Mouse (Mus musculus) monocyte, adult 2 months (primary cell): ENCODE results near the gene Dnah8.
"Not testable (repeated sequence)": the region's sequence is repeated elsewhere in the genome, so short reads cannot be mapped to it uniquely, and the experiment has no call there.

Experiments used
- DNase-seq, 2 experiments: peaks; one replicate each; pipeline ENCODE4 v3.0.0; 2022; ENCODE audit warnings: low spot score in 2 of 2, low read depth in 1 of 2

Dnah8 gene

DNA sequence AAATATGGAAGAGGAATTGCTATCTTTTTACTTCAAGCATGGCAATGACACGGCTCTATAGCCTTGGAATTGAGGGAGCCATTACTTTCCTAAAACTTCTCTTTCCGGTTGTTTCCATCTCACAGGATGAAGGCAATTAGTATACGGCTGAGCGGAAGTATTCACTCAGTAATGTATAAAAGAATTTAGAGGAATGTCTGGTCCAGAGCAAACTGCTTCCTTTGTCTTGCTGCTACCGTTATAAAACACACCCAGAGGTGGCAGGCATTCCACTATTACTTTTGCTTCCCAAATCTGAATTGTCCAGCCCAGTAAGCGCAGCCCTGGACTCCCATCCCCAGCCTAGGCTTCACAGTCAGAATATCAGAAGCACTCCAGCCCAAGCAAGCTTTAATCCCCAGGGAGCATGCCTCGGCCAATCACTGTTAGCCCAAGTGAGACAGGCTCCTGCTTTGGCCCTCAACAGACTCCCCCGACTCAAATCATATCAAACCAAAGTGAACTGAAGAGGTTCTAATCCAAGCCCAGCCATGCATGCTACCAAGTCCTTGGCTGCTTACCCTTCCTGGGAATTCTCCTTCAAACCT, 16.2 kb upstream of the Dnah8 start:
- DNase-seq = no peak

DNA sequence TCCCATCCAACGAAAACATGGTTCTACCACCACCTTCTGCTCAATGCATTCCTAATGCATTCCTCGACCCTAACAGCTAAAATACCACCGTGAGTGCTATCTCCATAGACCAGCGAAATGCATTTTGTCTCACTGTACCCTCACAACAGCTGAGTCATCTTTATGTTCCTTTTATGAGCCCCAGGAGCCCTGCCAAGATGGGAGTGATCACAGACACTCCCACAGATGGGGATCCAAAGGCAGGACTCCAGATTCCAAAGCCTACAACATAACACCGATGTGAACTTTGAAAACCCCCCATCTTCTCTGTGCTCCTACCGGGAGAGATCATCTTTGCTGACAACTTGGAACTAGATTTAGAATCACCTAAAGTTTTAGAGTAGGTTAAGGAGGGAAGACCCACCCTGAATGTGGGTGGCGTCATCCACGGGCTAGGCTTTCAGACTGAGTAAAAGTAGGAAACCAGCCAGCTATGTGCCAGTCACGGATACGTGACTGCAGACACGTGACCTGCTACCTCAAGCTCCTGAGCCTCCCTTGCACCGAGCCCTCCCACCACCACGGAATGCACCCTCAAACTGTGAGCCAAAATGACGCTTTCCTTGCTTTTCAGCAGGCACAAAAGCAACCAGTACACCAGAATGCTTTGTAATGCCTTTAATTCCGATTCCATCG, 14.7 kb upstream of the Dnah8 start:
- DNase-seq = no peak

- no peak for DNase-seq
Observed at GRCm38 (mm10) chr17:30609980-30610307, 14.2 kb upstream of the Dnah8 start.

- DNase-seq = no peak
Observed at GRCm38 (mm10) chr17:30610739-30611138, 13.4 kb upstream of the Dnah8 start.

GRCm38 (mm10) chr17:30611221-30612074, 12.7 kb upstream of the Dnah8 start:
- DNase-seq = no peak

DNA sequence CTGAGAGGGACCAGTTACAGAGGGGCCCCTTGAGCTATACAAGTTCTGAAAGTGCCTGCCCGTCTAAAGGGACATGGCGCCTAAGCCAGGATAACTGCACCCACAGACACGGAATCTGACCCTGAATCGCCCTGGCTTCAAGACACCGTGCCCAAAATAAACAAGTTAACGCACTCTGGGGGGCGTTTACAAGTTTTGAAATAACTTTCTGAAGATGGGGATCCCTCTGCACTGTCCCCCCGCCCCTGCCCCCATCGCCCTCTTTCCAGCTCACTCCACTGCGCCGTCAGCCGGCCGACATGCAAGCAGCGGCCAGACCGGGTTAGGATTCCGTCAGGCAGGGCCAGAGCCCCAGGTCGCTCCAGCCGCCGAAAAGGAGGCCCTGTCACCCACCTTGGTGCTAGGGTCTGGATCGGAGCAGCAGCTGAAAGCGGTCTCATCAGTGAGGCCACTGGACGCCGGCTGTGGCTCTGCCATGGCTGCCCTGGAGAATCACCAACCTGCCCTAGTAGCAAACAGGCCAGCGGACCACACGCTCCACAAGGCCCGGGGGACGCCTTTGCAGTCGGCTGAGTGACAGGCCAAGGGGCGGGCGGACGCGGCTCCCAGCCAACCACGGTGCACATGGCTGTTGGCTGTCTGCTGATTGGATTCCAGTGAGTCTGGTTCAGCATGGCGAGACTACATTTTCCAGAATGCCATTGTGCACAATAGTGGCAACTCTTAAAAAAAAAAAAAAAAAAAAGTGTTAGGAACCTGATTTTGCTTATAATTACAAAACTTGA, 11.9 kb upstream of the Dnah8 start:
- peak; percentile 94 to 96 for DNase-seq

GRCm38 (mm10) chr17:30613350-30613749, 10.8 kb upstream of the Dnah8 start:
- no peak for DNase-seq

DNA sequence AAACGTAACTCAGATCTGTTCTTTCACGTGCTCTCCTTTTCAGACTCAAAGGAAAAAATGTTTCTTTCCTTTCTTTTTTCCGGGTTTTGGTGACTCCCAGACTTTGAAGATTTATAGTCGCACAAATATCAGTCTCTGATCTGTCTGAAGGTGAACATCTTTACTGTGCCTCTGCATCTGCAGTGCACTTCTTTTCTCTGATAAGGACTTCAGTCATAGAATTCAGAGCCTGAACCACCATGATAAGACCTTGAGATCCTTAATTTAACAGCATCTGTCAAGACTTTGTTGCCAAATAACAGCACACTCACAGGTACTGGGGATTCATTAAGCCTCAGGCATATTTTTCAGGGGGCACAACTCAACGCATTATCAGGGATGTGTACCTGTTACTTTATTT, 8.0 kb upstream of the Dnah8 start:
- DNase-seq = no peak

DNA sequence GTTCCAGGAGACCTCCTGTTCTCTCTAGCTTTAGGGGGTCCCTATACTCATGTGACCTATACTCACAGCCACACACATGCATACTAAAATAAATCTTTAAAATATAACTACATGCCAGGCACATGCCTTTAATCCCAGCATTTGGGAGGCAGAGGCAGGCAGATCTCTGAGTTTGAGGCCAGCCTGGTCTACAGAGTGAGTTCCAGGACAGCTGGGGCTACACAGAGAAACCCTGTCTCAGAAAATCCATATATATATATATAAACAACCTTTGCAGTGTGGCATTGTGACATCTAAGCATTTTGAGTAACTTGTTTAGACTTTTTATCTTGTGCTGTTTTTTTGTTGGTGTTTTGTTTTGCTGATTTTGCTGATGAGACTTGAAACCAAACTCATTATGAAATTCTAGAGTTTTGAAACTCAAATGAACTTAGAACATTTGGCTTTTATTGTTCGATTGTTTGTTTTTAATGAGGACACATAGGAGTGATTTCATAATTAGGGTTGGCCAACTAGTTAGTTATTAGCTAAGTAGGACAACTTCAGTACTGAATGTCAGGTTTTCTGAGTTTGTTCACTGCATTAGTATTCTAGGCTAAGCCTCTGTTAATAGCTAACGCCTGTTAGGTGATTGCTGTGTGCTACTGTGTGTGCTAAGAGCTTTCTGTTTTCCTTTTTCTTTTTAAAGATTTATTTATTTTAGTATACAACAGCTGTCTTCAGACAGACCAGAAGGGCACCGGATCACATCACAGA, 5.8 kb upstream of the Dnah8 start:
- no peak for DNase-seq

GRCm38 (mm10) chr17:30619153-30619552, 5.0 kb upstream of the Dnah8 start:
- DNase-seq = no peak

DNA sequence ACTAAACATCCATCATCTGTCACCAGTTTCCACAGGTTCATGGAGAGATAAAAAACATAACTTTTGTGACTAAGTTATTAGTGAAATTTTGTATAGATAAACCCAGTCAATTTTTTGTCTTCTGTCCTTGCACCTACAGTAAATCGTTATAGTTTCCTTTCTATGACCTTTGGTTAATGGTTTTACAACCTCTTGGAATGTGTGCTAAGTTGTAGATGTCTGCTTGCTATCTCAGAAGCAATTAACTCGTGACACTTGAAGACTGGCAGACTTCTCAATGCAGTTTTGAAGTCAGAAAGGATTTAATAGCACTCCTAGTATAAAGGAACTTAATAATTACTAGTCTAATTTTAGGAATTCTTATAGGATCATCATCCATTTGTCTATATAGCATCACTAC, 3.6 kb upstream of the Dnah8 start:
- DNase-seq = no peak

- no peak for DNase-seq
Observed at GRCm38 (mm10) chr17:30621450-30621849, 2.7 kb upstream of the Dnah8 start.

DNA sequence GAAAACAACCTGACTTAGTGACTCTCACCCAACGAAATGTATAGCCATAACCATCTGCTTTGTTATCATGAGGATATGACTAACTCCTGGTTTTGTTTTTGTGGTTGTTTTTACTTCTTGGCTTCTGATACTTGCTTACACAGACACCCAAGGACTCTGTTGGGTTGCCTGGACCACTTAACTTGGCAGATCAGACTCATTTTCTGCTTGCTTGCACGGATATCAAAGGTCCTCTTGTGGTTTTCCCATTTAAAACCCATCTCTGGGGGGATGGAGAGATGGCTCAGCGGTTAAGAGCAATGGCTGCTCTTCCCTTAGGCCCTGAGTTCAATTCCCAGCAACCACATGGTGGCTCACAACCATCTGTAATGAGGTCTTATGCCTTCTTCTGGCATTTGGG, 954 bp upstream of the Dnah8 start:
- no peak for DNase-seq

- DNase-seq = not testable (repeated sequence)
Observed at GRCm38 (mm10) chr17:30626719-30627118, 2.6 kb downstream of the Dnah8 start, which contains the start of gene Glo1. Gene Glo1, minus strand, starts transcription at chr17:30626871.

GRCm38 (mm10) chr17:30635367-30635766, 11.2 kb downstream of the Dnah8 start:
- DNase-seq = no peak

- no peak for DNase-seq
Observed at GRCm38 (mm10) chr17:30637714-30638113, 13.6 kb downstream of the Dnah8 start.

DNA sequence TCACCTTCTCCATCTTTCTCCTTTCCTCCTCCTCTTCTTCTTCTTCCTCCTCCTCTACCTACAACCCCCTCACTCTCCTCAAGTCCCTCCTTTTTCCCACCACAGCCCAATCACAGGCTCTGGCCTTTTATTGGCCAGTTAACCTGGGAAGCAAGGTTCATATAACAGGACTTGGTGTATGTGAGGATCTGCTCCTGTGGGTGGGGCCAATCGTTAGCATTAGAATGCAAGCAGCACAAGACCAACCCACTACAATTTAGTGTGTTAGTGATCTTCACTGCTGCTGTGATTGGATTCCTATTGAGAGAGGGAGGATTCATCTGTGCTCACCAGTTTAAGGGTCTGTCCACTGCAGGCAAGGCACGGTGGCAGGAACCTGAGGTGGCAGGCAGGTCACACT, 14.8 kb downstream of the Dnah8 start:
- no peak for DNase-seq

GRCm38 (mm10) chr17:30640896-30641295, 16.7 kb downstream of the Dnah8 start:
- no peak for DNase-seq

DNA sequence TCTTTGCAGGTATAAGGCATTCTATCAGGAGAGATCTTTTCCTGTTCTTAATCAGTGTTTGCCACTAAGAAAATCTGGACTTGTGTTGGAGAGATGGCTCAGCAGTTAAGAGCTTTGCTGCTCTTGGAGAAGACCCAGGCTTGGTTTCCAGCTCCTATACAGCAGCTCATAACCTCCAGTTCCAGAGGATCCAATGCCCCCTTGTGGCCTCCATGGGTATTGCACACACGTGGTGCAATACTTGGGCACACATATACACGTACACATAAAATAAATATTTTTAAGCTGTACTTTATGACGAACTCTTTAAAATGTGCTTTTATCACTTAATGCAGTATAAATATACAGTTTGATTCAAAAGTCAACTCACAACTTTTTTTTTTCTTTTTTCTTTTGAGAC, 24.6 kb downstream of the Dnah8 start:
- no peak for DNase-seq

DNA sequence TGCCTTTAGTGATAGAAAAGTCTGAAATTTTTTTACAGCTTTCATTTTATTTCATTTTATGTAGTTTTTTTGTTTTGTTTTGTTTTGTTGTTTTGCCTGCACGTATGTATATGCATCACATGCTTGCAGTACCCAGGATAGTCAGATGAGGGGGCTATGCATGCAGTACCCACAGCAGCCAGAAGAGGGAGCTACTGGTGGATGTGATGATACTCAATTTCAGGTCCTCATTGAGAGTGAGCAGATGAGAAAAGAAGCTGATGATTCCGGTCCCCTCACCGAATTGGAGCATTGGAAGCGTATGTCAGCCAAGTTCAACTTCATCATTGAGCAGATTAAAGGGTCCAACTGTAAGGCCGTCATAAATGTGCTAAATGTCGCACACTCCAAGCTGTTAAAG, 28.9 kb downstream of the Dnah8 start:
- DNase-seq = no peak
